Mouse (Mus musculus) bone marrow, adult 2 months (tissue): ENCODE results near the gene Chn2.

Experiments used
- CTCF ChIP-seq: fragments of 200-500 bp; IDR thresholded peaks from 2 replicates; pipeline ENCODE4 v1.5.1; 2011; ENCODE audit warnings: low read length, control low read depth; ENCODE audit not compliant: control insufficient read depth, insufficient read depth
- POLR2A ChIP-seq: fragments of 200-500 bp; IDR thresholded peaks from 2 replicates; pipeline ENCODE4 v1.6.1; 2011; ENCODE audit warnings: low read depth, mild to moderate bottlenecking, control low read depth, low read length, borderline replicate concordance; ENCODE audit not compliant: control insufficient read depth

- TF ChIP-seq CTCF (no peak), POLR2A (no peak)
Observed at GRCm38 (mm10) chr6:54009293-54009692, 30.1 kb upstream of the Chn2 start.
